Mouse (Mus musculus) forebrain, embryonic 11.5 days (tissue): Measurements from ENCODE around the gene Capns1. TPM values are rescaled to one million over a fixed set of nuclear protein-coding genes. Genes with fewer than 3 reads are reported as not detected.

Experiments used
- ATAC-seq: fragments of 200-750 bp; cut with Nextera tagmentation; replicated peaks from 2 replicates; pipeline ENCODE4 v1.8.0; 2017; ENCODE audit warnings: moderate TSS enrichment; ENCODE audit not compliant: low FRiP score
- DNase-seq: peaks from one replicate; pipeline ENCODE4 v3.0.0-alpha.2; 2017; ENCODE audit warnings: low spot score
- H3K27ac ChIP-seq: fragments of 300-500 bp; sonication (generic); 2 replicates; pipeline ENCODE4 v1.5.1; 2014; ENCODE audit warnings: low read depth, low read length
- H3K27me3 ChIP-seq: fragments of 300-500 bp; sonication (generic); 2 replicates; pipeline ENCODE4 v1.6.1; 2014; ENCODE audit warnings: mild to moderate bottlenecking, low read length, mixed read lengths; ENCODE audit not compliant: control insufficient read depth, insufficient read depth
- H3K36me3 ChIP-seq: fragments of 300-500 bp; sonication (generic); 2 replicates; pipeline ENCODE4 v1.6.1; 2014; ENCODE audit warnings: mild to moderate bottlenecking, low read length, moderate library complexity, mixed read lengths; ENCODE audit not compliant: control insufficient read depth, insufficient read depth
- H3K4me1 ChIP-seq: fragments of 300-500 bp; sonication (generic); replicated peaks from 2 replicates; pipeline ENCODE4 v1.6.1; 2014; ENCODE audit warnings: low read length, mixed read lengths; ENCODE audit not compliant: control insufficient read depth, insufficient read depth
- H3K4me2 ChIP-seq: fragments of 300-500 bp; sonication (generic); 2 replicates; pipeline ENCODE4 v1.6.1; 2014; ENCODE audit warnings: low read depth, mild to moderate bottlenecking, low read length, moderate library complexity, mixed read lengths; ENCODE audit not compliant: severe bottlenecking
- H3K4me3 ChIP-seq: fragments of 300-500 bp; sonication (generic); 2 replicates; pipeline ENCODE4 v1.5.1; 2014; ENCODE audit warnings: low read depth, low read length
- H3K9ac ChIP-seq: fragments of 300-500 bp; sonication (generic); 2 replicates; pipeline ENCODE4 v1.6.1; 2014; ENCODE audit warnings: low read length
- H3K9me3 ChIP-seq: fragments of 300-500 bp; sonication (generic); 2 replicates; pipeline ENCODE4 v1.6.1; 2016; ENCODE audit warnings: low read length, mixed read lengths; ENCODE audit not compliant: control insufficient read depth
- WGBS: fragments of 180-500 bp; shearing (Covaris S2); extraction: QIAGEN DNeasy Blood & Tissue Kit; methylation state at CpG from one replicate; pipeline ENCODE4 v1.1.7; 2014; 5-methylcytosine and 5-hydroxymethylcytosine counted together
- polyA plus RNA-seq: library from polyadenylated mRNA; unstranded; fragments of >200 nt; fragmentation: Nextera tagmentation; extraction: Ambion mirVana; gene quantifications from 2 replicates; pipeline ENCODE4 v1.2.1, GENCODE M21; 2014

Gene Capns1
- polyA plus RNA-seq, 1 experiment from 2014 or later: 39.7 TPM

DNA sequence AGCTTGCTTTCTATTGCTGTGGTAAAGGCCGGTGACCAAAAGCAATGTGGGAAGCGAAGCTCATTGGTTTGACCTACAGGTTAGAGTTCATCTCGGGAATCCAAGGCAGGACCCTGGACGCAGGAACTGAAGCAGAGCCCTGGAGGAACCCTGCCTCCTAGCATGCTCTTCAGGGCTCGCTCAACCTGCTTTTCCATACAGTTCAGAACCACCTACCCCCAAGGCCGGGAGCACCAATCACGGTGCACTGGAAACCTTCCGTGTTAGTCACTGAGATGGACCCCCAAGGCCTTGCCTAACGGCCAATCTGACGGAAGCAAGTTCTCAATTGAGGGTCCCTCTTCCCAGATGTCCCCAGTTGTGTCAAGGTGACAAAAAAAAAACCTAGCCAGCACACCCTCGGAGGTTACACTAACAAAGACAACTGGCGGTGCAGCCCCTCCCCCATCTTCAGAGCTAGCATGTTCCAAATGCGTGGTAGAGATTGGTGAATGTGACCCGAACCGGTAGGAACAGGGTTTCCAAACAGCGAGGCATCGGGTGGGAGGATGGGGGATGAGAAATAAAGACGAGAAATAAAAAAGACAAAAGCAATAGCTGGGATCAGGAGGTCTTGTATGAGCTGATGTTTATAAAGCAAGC is 1.0 kb upstream of the Capns1 start:
- 79% methylated on average over 18 of the region's 18 CpGs for WGBS
- Histone ChIP-seq H3K4me1 (no peaks in the 10 kb centered on the region; the same call in 1 of the 2 replicates), H3K9me3 (no peaks in the 10 kb centered on the region), H3K9ac (no peak overlapping the region), H3K36me3 (no peaks in the 10 kb centered on the region), H3K4me2 (no peak overlapping the region), H3K27me3 (no peaks in the 10 kb centered on the region), H3K4me3 (no peak overlapping the region), H3K27ac (no peak overlapping the region)
- ATAC-seq (no peak), DNase-seq (no peak)

DNA sequence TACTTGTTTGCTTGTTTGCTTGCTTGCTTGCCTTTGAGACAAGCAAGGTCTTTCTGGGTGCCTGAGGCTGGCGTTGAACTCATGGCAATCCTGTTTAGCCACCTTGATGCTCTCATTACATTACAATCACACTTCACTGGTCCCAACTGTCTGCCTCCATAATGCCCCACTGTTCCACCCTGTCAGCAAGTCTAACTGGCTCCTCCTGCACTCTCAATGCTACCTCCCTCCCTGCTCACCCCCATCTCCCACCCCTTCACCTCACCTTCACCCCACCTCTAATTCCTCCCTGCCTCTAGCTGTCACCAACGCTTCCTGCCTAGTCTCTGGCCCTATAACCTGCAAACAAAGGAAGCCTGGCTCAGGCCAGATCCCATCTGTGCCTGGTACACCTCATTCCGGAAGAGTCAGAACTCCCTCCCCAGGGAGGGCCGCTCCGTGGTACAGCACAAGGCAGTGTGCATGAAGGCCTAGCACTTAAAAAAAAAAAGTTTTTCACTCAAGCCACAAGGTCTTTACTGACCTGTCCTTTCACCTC is 950 bp downstream of the Capns1 start:
- no peak overlapping the region for H3K4me2 ChIP-seq
- H3K4me1 ChIP-seq: peaks cover 8% of the 10 kb centered on the region; the same call in 1 of the 2 replicates
- no peak overlapping the region for H3K27ac ChIP-seq

DNA sequence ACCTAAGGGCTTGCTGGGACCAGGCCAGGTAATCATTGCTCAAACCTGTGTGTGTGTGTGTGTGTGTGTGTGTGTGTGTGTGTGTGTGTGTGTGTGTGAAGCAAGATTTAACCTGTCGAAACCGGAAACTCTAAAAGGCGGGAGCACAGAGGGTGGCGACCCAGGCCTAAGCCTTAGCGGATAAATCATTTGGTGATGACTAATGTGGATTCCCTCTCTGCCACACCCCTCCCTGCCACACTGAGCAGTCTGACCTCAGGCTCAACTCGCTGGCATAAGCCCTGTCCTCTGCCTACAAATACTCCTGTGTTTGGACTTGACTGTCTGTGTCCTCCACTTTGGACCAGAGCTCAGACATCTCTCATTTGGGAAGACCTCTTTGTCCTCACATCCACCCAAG is 2.4 kb downstream of the Capns1 start:
- no peak overlapping the region for H3K4me3 ChIP-seq
- peaks cover 10% of the 10 kb centered on the region for H3K4me1 ChIP-seq
- H3K36me3 ChIP-seq: no peaks in the 10 kb centered on the region
- DNase-seq: no peak
- ATAC-seq: no peak
- H3K27me3 ChIP-seq: no peaks in the 10 kb centered on the region
- no peak overlapping the region for H3K27ac ChIP-seq
- H3K4me2 ChIP-seq: no peak overlapping the region
- H3K9ac ChIP-seq: no peak overlapping the region
- 76% methylated on average over 6 of the region's 6 CpGs for WGBS
- H3K9me3 ChIP-seq: no peaks in the 10 kb centered on the region

More for the DNA sequence above, 950 bp downstream of the Capns1 start:
- WGBS: 78% methylated on average over 5 of the region's 5 CpGs
- H3K9me3 ChIP-seq: no peaks in the 10 kb centered on the region
- no peaks in the 10 kb centered on the region for H3K36me3 ChIP-seq
- no peak overlapping the region for H3K4me3 ChIP-seq
- DNase-seq (no peak), ATAC-seq (no peak)
- H3K9ac ChIP-seq: no peak overlapping the region
- no peaks in the 10 kb centered on the region for H3K27me3 ChIP-seq

DNA sequence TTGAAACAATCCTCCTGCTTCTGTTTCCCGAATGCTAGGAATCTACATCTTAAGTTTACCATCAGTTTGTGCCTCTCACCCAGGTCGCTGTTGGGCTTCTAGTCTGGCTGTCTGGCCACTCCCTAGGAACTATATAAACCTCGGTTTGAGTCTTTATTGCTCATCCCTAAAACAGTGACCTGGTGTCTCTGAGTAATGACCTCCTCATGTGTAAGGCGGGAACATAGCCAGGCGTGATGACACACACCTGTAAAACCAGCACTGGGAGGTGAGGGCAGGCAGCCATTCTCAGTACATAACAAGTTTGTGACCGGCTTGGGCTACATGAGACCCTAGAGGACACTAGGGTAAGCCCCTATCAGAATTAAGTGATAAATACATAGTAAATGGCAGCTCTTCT is 3.1 kb downstream of the Capns1 start:
- 76% methylated on average over 6 of the region's 6 CpGs for WGBS
- no peak for DNase-seq
- H3K4me1 ChIP-seq: peaks cover 10% of the 10 kb centered on the region
- H3K27me3 ChIP-seq: no peaks in the 10 kb centered on the region
- H3K4me2 ChIP-seq: peak overlapping the region; percentile 79; the same call in 1 of the 2 replicates
- H3K36me3 ChIP-seq: no peaks in the 10 kb centered on the region; the same call in 1 of the 2 replicates
- peak overlapping the region; percentile 72; the same call in 1 of the 2 replicates for H3K4me3 ChIP-seq
- ATAC-seq: no peak
- H3K9me3 ChIP-seq: no peaks in the 10 kb centered on the region
- no peak overlapping the region for H3K27ac ChIP-seq
- peak overlapping the region; percentile 76; the same call in 1 of the 2 replicates for H3K9ac ChIP-seq

DNA sequence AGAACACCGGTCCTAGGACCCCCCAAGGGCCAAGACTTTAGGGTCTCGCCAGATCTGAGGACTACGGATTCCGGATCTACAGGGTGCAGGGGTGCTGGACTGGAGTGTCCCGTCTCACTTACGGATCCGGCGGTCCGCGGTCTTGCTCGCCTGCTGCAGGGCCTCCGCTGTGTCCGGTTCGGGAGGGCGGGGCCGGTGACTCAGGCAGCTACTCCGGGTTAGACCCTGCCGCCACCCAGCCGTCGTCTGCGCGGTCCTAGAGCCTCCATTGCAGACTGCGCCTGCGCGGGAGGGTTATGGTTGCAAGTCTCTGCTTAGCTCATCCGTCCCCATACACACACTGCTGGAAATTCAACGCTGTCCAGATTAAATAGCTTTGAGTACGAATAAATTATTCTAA is 3.7 kb downstream of the Capns1 start:
- ATAC-seq (peak; percentile 83), DNase-seq (peak; percentile 98)
- Histone ChIP-seq H3K27me3 (no peaks in the 10 kb centered on the region), H3K9ac (peak overlapping the region; percentile 76), H3K9me3 (no peaks in the 10 kb centered on the region), H3K36me3 (no peaks in the 10 kb centered on the region; the same call in 1 of the 2 replicates), H3K4me3 (peak overlapping the region; percentile 72), H3K4me2 (peak overlapping the region; percentile 79), H3K4me1 (peaks cover 10% of the 10 kb centered on the region), H3K27ac (peak overlapping the region; percentile 27; the same call in 1 of the 2 replicates)
- WGBS: under 1% methylated on average over 28 of the region's 28 CpGs

DNA sequence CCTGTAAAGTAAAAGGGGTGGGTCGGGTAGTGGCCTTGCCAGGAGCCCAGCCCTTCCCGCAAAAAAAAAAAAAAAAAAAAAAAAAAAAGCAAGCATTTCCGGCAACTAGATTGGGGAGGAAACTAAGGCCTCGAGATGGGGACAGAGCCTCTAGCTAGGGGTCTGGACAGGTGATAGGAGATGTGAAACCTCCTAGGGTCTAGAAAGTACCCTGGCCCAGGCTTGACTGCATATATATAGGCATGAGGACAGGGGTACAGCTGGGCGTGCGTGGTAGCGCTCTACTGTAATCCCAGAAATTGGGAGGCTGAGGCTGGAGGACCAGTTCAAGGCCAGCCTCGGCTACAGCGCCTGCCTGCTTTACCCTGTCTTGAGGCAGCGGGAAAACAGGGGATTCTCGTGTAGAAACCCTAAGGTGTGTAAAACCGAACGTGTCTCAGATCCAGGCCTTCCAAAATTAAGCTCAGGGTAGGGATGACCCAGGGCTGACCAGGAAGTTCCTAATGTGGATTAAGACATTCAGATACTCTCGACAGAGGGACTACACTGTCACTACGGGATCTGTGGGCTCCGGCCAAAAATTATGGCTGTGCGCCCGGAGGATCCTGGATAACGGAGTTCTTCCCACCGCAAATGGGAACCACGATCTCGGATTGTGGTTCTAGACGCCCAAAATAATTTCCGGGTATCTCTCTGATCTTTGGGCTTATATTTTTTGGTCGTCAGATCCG is 4.3 kb downstream of the Capns1 start:
- H3K9me3 ChIP-seq: no peaks in the 10 kb centered on the region
- WGBS: under 1% methylated on average over 26 of the region's 26 CpGs
- no peaks in the 10 kb centered on the region for H3K27me3 ChIP-seq
- H3K4me1 ChIP-seq: peaks cover 10% of the 10 kb centered on the region
- no peak for DNase-seq
- peak overlapping the region; percentile 79 for H3K4me2 ChIP-seq
- H3K27ac ChIP-seq: peak overlapping the region; percentile 27; the same call in 1 of the 2 replicates
- ATAC-seq: peak; percentile 38
- H3K36me3 ChIP-seq: no peaks in the 10 kb centered on the region; the same call in 1 of the 2 replicates
- peak overlapping the region; percentile 72 for H3K4me3 ChIP-seq
- H3K9ac ChIP-seq: peak overlapping the region; percentile 76

DNA sequence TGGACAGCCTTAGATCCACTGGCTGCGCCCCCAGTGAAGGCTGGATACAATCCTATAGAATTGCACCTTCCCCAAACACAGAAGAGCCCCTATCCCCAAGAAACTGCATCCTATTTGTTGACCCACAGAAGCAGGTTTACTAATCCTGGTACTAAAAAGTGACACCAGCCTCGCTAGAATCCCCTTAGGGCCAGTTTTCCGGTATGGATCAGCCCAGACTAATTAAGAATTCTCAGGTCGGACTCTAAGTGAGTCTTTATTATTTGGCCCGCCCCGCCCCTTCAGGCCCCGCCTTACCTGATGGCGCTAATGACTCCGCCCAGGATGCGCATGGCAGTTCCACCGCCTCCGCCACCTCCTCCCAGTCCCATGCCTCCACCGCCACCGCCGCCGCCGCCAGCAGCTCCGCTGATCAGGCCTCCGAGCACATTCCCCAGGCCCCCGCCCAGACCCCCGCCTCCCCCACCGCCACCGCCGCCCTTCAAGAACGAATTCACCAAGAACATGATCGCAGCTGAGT is 5.0 kb downstream of the Capns1 start:
- WGBS: 1% methylated on average over 26 of the region's 26 CpGs
- peak; percentile 89 for DNase-seq
- peak overlapping the region; percentile 76 for H3K9ac ChIP-seq
- H3K4me2 ChIP-seq: peak overlapping the region; percentile 79
- ATAC-seq: peak; percentile 79
- no peak overlapping the region for H3K27ac ChIP-seq
- peaks cover 10% of the 10 kb centered on the region for H3K4me1 ChIP-seq
- no peaks in the 10 kb centered on the region for H3K27me3 ChIP-seq
- peak overlapping the region; percentile 72 for H3K4me3 ChIP-seq
- no peaks in the 10 kb centered on the region for H3K9me3 ChIP-seq
- H3K36me3 ChIP-seq: no peaks in the 10 kb centered on the region; the same call in 1 of the 2 replicates

DNA sequence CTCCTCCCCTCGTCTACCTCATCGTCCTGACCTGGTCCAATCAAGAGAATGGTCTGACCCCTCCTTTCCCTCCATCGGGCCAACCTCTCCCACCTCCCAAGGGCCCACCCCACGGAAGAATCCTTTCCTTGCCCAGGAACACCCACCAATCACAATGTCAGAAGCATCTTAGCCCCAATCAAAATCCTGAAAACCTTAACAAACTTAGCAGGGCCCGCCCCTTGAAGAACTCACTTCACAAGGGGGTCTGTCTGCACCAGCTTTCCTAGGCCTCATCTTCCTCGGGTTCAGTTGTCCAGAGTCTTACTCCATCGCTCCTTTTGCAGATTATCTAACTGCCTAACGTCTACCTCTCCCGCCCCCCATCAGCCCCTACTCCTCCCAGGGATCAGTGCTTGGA is 5.6 kb downstream of the Capns1 start:
- no peak for DNase-seq
- Histone ChIP-seq H3K4me1 (peaks cover 10% of the 10 kb centered on the region), H3K27me3 (no peaks in the 10 kb centered on the region), H3K9me3 (no peaks in the 10 kb centered on the region), H3K27ac (no peak overlapping the region), H3K4me3 (peak overlapping the region; percentile 72), H3K9ac (peak overlapping the region; percentile 76), H3K36me3 (peaks cover 1% of the 10 kb centered on the region), H3K4me2 (peak overlapping the region; percentile 79)
- no peak for ATAC-seq
- WGBS: 14% methylated on average over 9 of the region's 9 CpGs
